Mouse (Mus musculus) right cerebral cortex, adult 18-20 months (tissue): ENCODE results near the gene Tgfb2.

Experiments
- DNase-seq: peaks from one replicate; pipeline ENCODE4 v3.0.0; 2022; ENCODE audit warnings: mixed read lengths

The Tgfb2 gene

DNA sequence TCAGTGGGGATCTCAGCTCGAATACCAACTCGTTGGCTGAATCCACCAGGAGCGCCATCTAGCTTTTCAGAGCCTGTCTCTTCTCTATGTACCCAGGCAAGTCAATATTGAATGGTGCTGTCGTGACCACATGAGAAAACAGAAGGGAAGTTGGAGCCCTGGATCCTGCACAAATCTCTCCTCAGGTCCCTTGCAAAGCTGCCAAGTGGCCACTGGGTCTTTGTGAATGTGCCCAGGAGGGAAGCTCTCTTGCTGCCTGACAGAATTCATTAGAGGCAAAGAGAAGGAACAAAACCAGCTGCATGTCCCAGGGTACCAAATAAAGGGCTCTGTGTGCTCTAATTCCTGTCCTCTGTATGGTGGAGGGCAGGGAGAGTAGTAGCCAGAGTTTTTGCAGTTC, 50.7 kb downstream of the Tgfb2 start:
- DNase-seq: peak; percentile 31

DNA sequence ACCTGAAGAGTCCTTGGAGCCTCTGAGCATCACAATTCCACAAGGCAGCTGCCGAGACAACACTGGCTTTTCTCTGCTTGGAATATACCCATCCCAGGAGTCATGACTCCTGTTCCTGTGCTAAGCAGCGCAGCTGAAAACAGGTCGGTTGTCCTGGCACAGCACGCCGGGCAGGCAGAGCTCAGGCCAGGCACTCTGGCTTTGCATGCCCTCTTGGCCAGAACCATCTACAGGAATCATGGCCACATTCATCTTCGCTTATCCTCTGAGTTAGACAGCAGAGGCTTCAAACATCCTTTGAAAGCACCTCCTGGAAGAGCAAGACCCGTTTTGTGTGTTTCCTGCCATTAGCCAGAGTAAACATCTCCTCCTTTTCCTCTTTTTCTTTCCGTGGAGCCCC, 53.6 kb downstream of the Tgfb2 start:
- no peak for DNase-seq

DNA sequence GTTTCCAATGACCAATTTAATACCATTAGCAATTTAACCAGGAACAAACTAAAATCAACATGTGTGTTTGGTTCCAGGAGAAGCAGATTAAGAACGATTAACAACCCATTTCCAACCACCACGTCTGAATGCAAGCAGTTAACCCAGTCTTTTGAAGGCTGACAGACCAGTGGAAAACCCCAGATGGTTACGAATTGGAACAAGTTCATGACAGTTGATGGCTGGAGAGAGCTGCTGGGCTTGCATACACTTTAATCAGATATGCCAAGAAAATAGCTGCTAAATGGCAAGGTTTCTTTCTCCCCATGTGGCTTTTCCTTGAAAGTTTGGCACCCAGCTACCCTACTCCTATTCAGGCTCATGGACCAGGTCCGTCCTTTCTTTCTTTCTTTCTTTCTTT, 55.8 kb downstream of the Tgfb2 start:
- no peak for DNase-seq

DNA sequence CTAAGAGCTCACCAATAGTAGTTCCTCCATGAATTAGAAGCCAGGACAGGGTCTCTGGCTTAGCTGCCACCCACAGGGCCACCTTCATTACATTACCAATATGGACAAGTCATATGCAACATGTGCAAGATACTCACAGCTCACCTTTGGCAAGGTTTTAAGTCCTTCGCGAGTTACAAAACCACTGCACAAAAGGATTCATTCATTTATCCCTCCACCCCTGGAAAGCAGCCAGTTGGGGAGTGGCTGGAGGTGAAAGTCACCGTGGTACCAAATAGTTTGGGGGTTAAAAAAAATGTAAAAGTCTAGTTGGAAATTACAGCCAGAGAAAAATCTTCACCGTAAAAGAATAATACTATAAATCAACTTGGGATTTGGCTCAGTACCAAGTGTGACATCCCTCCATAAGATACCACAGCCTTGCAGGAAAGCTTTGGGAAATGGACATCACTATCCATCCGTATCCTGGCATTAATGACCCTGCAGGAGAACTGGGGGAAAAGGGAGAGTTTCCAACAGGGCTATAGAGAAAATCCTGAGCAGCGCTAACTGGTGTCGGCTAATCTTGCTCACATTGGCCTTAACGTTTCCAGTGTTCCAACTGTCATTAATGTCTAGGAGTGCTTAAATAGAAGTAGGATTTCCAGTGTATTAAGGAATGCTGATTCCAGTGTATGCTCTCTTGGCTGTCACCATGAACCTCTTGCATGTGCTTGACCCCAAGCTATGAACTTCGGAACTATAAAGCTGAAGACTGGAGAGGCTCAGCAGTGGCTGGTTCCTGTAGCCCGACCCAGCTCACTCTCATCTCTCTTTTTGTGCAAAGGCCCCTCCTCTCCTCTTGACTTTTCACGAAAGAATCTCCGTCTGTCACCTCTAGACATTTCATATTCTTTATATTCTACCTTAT, 68.2 kb downstream of the Tgfb2 start:
- DNase-seq: no peak

DNA sequence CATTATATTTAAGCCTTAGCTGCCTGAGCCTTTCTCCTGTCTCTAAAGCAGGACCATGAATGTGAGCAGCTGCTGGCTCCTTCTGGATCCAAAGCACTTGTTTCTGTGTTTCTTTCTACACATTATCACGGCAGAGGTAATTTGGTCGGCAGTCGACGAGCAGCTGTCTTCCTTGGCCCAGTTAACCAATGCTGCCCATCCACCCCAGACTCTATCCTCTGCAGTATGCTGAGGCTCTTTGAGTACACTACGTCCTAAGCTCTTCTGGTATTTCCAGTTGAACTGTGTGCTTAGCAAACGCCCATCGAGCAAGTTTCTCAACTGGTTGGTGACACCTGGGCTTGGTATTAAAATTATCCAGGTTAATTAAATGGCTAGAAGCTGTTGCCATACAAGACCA, 70.7 kb downstream of the Tgfb2 start:
- DNase-seq: no peak

DNA sequence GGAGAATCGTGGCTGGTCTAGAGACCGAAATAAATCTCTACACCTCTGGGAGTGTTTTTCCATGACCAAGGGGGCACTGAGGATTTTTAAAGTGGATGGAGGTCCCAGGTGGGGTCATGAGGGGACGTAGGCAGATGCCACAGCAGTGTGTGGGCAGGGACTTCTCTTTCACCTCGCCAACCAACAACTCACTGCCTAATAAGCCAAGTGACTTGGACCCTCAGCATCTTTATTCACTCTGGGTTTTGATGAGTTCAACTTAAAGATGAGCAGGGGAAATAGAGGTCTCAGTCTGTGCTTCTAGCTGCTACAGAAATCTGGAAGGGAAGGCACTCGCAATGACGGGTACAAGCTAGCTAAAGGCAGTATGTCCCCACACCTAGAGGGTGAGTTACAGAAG, 74.3 kb downstream of the Tgfb2 start:
- no peak for DNase-seq

DNA sequence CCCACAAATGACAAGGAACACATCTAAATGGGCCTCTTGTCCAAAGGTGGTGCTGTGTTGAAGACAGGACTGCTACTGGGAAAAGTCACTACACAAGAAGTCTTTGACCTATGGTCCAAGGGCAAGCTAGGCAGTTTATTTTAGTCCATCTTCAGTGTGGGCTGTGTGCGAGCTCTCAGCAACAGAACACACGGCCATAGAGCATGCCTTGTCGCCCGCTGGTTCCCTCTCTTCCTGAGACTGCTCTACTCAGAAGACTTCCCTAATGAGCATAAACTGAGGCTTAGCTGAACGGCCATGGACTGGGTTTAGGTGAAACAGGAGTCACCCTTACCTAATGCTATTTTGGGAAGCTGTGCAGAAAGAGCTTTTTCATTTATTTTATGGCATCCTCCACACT, 74.8 kb downstream of the Tgfb2 start:
- no peak for DNase-seq

DNA sequence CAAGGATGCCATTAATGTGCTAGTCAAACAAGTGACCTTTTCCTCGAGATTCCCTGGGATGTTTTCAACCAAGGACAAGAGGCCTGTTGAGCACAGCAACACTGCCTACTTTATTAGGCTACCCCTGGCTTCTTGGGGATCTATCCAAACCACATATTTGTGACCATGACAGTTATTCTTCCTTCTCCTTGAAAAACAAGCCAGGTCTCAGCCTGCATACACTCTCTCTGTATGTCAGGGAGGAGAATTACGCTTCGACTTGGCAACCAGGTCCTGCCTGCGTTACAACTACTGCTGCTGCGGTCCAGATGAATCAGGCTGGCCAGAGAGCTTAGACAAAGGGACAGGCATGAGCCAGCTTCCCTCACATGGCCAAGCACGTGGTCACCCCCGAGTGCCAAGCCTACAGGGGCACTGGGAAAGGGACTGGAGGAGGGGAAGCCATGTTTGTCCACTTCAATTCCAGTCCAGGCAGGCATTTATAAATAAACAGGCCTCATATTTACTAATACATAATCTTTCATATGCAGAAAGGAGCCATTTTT, 78.3 kb downstream of the Tgfb2 start:
- peak; percentile 35 for DNase-seq

DNA sequence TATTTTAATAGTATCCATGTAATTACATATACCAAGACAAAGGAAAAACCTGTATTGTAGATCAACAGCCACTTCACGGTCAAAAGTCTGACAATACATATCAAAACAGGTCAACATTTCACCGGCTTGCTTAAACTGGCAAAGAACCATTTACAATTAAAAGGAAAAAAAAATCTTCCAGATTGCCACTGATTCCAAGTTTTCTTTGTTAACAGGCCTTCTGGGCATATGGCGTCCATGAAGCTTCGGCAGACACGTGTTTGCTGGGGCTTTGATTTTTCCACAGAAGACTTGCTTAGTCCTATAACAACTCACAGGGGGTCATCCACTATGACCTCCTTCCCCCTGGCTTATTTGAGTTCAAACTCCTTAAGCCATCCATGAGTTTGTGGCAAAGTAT, 81.3 kb downstream of the Tgfb2 start:
- no peak for DNase-seq

DNA sequence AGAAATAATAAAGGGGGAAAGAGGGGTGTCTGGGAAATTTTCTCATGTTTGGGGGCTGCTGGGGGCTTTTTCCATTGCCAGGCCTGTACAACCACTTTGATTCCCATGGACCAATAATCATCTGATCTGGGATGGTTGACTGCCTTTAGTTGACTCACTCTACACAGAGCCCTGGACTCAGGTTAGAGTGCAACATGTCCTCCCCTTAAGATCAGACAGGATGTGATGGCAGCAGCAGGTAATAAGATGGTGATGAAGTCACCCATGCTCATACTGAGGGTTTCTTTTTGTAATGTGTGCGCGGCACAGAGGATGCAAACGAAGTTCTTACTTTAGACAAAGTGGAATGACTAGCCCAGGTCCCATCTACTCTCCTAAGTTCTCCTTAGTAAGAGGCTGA, 84.0 kb downstream of the Tgfb2 start:
- no peak for DNase-seq

DNA sequence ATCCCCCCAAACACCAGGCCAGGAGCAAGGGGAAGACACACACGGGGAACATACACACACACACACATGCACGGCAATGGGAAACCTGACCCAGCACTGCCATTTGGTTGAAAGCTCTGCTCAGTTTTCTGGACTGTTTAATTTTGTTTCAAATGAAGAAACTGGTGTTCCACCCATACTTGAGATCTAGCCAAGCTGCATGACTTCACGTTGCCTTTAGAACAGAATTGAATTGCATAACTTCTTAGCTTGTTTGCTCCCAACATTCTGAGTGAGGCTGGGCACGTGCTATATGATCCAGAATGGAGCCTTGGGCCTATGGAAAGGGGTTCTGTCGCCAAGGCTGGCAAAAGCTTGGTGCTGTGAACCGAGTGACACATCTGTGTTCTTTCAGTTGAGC, 87.5 kb downstream of the Tgfb2 start:
- DNase-seq: no peak

DNA sequence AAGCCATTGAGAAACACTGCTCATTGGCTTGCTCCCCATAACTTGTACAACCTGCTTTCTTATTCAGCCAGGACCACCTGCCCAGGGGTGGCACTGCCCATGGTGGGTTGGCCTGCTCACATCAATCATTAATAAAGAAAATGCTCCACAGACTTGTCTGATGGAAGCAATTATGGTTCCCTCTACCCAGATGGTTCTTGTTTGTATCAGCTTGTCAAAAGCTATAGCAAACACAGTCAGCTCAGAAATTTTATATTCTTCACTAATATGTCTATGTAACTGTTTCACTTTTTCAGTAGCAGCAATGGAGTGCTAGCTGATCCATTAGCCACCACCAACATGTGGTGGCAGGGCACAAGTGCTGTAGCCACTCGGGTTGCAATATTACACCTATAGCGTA, 94.4 kb downstream of the Tgfb2 start:
- DNase-seq: no peak

DNA sequence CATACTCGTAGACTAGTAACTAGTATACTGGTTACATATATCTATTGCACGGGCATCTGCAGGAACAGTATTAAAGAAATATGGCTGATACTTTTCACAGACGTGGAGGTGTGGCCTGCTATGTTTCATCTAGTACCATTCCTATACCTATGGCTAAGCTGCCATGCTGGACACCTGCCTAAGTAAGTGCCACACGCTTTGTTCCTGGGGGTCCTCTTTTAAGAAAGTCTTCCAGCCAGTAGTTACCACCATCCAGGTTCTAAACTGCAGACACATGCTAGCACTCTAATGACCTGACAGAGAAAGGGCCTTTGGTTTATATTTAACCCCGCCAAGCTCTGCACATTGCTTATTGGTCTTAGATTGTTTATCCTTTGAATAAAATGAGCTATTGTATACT, 95.3 kb downstream of the Tgfb2 start:
- DNase-seq: no peak

DNA sequence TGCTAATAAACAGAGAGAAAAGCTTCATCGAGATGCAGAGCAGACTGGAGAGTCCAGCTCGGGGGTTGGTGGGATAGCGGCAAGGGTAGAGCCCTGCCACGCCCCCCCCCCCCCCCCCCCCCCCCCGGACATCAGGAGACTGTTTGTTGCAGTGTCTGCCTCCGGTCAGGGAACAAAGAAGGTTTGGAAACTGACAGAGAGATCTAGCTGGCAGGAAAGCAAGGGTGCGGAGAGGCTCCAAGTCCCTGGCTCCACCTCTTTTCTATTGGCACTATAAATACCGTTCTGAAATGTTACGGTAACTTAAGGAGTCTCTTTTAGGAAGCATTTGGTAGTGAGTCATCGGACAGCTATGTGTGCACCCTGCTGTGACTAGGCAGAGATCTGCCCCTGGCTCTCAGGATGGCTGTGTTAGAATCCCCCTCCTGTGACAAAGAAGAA, 96.0 kb downstream of the Tgfb2 start:
- peak; percentile 15 for DNase-seq

DNA sequence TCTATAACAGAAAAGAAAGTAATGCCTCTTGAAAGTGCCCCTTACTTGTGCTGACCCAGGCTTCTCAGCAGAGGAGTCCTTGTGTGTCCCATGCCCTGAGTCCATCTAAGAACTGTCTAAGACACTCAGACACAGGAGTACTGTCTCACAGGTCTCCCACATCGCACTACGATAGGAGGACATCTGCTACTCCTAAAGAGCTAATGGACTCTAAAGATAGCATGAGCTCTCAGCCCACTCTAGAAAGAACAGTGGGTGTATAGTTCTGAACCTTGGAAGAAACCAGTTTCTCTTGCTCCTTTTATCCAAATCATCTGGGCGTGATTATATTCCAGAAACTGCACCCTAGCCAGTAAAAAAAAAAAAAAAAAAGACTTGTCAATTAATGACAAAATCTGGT, 97.7 kb downstream of the Tgfb2 start:
- DNase-seq: peak; percentile 14

DNA sequence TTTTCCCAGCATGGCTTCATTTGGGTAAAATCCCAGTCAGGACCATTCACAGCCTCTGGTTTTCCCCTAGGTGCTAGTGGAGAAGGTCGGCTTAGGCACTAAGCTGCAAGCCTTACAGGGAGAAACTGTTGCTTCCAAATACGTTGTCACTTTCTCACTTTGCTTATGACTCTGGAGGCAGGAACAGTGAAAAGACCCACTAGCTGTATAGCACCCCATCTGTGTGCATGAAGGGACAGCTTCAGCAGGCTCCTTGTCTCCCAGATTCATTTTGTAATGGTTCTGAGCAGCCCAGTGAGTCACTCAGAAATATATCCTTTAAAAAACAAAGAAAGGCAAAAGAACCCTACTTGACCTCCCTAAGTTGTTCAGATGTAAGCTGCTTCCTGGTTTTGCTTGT, 100.2 kb downstream of the Tgfb2 start:
- DNase-seq: no peak

DNA sequence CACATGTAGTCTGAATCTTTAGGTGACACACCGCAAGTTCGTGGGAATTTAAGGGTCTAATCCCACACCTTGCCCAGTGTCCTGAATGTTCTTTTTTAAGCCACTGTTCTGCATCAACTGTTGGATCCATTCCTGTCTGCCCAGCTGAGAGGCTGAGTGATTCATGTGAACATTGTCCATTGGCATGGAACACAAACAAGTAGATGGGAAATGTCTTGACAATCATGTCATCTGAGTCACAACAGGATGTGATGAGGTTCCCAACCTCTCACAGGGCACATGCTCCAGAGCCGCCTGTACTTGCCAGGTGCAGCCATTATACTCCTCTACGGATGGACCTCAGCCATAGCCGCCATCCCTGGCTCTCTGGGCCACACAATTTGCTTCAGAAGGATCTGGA, 101.7 kb downstream of the Tgfb2 start:
- DNase-seq: no peak

DNA sequence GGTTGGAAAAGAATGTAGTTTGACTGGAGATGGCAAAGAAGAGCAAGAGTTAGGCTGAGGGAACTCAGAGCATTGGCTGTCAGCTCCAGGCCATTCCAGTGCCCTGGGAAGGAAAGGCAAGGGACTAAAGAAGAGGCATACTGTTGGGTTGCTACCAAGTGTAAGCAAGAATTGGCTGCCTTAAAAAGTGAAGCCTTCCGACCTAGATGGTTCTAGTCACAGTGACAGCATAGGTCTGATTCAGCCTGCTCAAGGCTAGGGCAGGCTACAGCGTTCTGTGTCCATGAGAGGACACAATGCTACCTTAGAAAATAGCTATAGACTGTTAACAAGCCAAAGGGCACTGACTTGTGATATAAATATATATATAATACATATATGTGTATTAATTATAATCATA, 117.6 kb downstream of the Tgfb2 start:
- no peak for DNase-seq

DNA sequence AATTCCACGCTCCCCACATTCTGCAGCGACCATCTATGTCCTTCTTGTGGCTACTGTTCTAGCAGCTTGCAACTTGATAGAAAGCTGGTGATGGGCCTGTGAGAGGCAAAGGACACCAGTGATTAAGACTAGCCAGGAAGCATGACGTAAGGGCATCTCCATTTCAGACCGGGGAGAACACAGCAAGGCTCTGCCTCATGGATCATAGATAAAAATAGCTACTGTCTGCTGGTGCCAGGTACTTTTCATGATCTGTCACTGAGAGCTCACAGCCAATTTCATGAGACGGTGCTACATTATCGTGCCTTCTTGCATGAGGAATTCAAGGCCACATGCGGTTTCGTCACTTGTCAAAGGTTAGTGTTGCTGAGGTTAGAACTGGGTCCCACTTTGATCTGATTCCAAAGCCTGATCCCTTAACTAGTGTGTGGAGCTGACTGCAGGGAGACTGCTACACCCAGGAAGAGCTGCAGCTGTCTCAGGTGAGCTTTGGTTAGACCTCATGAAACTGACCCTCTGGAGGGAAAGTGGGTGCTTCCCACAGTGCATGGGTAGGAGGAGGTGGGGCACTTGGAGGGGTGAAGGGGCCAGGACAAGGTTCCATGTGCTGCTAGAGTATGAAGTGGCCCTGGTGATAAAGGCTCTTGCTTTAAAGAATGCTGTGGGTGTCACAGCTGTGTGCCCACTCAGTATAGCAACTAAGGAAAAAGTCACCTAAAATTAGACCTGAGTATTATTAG, 118.6 kb downstream of the Tgfb2 start:
- peak; percentile 4 for DNase-seq

DNA sequence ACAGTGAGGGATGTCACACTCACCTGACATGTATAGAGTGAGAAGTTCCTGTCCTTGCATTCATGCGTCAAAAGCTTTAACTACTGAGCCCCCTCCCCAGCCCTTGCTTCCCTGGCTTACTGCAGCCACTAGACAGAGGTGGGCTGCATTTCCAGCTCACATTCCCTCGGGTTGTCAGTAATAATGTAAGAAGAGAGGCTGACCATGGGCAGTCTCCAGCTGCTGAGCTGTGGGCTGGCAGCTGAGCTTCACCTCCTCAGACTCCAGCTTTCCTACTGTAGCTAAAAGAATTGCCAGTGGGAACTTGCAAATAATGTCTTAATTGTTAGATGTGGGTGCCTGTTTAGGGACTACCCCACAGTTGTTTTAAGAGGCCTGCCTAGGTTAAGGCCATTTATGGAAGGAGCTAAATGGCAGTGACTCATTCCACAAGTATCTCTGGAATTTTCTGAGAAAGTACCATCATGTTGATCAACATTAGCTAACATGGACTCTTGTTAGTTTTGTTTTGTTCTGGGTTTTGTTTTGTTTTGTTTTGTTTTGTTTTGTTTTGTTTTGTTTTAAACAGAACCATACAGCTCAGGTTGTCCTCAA, 120.1 kb downstream of the Tgfb2 start:
- no peak for DNase-seq

DNA sequence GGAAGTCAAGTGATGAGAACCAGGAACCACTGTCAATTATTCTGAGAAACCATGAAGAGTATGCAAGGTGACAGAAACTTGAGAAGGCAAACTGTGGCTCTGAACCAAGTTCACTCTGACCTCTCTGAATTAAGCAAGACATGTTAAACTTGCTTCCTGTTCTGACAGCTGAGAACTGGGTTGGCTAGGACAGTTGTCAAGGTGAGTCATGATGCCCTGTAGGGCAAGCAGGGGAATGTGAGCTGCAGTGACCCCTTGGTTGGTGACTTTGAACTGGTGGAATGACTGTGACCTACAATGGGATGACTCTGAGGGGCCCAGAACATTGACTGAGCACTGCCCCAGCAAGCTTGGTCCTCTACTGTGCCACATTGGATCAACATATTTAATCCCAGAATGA, 121.9 kb downstream of the Tgfb2 start:
- DNase-seq: no peak

DNA sequence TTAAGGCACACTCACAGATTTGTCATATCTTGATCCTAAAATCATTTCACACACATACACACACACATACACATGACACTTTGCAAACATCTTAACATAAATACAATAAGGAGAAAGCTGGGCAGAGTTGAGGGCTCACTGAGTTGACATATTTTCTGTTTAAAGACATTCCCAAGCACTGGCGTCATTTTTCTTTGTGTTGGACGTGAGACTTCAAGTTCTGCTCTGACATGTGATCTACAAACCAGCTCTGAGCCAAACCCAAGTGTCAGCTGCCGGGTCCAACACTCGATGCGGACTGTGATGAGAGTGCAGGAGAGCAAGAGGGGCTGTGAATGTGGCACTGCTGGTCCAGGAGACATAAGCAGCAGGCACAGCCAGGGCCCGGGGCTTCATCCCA, 123.7 kb downstream of the Tgfb2 start:
- DNase-seq: no peak

DNA sequence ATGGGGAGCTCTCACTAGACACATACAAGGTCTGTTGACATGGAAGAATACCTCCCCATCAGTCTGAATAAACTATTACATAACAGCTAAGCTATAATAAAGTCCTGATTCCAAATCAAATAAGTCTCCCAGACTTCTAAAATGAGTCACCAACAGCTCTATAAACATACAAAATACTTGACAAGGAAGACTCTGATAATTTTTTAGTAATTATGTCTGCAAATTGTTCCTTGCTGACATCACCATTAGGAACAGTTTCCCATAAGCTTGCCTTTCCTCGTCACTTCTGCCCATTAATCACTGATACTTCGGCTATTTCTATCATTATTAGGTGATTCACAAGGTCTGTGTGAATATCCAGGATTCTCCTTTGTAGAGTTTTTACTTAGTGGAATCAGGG, 124.1 kb downstream of the Tgfb2 start:
- no peak for DNase-seq

DNA sequence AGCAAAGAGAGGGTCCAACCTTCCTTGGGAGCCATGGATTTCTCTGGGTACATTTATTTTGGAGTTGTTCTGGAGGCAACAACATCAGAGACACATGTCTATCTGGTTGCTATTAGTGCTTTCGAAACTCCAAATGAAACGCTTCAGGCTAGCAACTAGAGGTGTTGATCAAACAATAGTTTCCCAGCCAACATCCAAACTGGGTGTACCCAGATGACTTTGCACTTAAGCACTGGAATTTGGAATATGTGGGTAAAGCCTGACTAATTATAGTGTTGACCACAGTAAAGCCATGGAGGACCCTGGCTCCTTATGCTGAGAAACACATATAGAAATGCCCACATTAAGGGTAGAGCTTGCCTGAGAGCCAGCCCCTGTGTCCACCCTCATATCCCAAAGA, 124.7 kb downstream of the Tgfb2 start:
- DNase-seq: no peak
